Mouse (Mus musculus) cortical plate, adult 2 months (tissue): Measurements from ENCODE around the gene Gfm2. TPM values are rescaled to one million over a fixed set of nuclear protein-coding genes. Genes with fewer than 3 reads are reported as not detected.

Source experiments
- H3K27ac ChIP-seq: fragments of 200-500 bp; 2 replicates; pipeline ENCODE4 v1.5.1; 2012; ENCODE audit warnings: low read length, control low read depth, inconsistent platforms; ENCODE audit not compliant: insufficient read depth
- H3K4me1 ChIP-seq: fragments of 200-500 bp; 2 replicates; pipeline ENCODE4 v1.6.1; 2011; ENCODE audit warnings: low read length; ENCODE audit not compliant: control insufficient read depth, insufficient read depth
- H3K4me3 ChIP-seq: fragments of 200-500 bp; 2 replicates; pipeline ENCODE4 v1.5.1; 2011; ENCODE audit warnings: mild to moderate bottlenecking, low read length, control low read depth; ENCODE audit not compliant: insufficient read depth
- CTCF ChIP-seq: fragments of 200-500 bp; IDR thresholded peaks from 2 replicates; pipeline ENCODE4 v1.5.1; 2011; ENCODE audit warnings: mild to moderate bottlenecking, control low read depth, low read length; ENCODE audit not compliant: insufficient read depth; ENCODE audit errors: extremely low read depth
- POLR2A ChIP-seq: fragments of 200-500 bp; IDR thresholded peaks from 2 replicates; pipeline ENCODE4 v1.6.1; 2011; ENCODE audit warnings: mild to moderate bottlenecking, low read length, control low read depth; ENCODE audit not compliant: insufficient read depth; ENCODE audit errors: extremely low read depth
- polyA plus RNA-seq: library from polyadenylated mRNA; depleted of rRNA; stranded (reverse); fragments of >200 nt; gene quantifications from 2 replicates; pipeline ENCODE4 v1.2.3, GENCODE M21; 2012

Gfm2 gene
- polyA plus RNA-seq, 1 experiment: 33.2 TPM

DNA sequence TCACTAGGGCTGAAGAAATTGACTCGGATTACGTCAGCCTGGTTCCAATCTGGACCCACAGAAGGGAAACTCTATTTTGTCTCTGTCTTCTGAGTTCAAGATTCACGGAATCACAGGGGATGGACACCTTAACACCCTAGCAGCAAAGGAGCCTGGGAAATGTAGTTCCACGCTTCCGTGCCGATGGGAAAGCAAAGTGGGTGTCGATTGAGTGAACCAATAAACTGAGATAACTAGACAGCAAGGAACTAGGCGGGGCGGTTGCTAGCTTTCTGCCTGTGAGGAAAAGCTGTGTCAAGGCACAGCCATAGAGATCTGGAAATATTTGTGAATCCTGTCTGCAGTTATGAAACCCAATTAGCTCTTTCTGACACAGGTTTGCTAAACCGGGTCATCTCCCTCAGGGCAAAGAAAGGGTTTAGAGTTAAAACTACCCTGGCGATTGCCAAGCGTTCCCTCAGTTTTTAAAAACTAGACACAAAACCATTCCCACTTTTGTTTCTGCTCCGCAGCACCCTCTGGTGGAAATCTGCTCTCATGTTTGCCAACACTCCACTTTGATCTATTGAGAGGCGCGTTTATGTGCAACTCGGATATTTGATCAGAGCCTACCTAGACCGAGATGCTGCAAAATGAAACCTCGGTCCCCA, 67.4 kb downstream of the Gfm2 start:
- peak overlapping the region; percentile 19 for H3K4me3 ChIP-seq
- no peaks in the 10 kb centered on the region; the same call in 1 of the 2 replicates for H3K4me1 ChIP-seq
- TF ChIP-seq POLR2A (no peak), CTCF (peak; percentile 61)
- H3K27ac ChIP-seq: no peak overlapping the region

DNA sequence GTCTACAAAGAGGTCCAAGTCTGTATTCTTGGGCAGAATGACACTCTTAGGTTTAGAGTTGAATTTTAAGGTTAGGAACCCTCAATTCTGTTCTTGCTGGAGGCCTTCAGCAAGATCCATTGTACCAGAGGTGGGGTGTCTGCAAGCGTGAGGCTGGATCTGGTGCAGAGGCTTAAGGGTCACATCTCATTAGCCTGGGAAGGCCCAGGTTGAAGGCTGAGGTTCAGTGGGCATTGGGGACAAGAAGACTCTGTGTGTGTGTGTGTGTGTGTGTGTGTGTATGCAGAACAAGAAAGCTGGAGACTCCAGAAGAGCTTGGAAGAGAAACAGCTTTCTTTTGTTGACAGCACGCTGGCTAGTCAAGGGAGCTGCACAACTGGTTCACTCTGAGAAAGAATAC, 68.3 kb downstream of the Gfm2 start:
- 0 out of 2 replicates have a peak overlapping the region, but pooled peaks have one; percentile 12 for H3K27ac ChIP-seq
- TF ChIP-seq POLR2A (no peak), CTCF (no peak)
- H3K4me3 ChIP-seq: no peak overlapping the region
- no peaks in the 10 kb centered on the region; the same call in 1 of the 2 replicates for H3K4me1 ChIP-seq

DNA sequence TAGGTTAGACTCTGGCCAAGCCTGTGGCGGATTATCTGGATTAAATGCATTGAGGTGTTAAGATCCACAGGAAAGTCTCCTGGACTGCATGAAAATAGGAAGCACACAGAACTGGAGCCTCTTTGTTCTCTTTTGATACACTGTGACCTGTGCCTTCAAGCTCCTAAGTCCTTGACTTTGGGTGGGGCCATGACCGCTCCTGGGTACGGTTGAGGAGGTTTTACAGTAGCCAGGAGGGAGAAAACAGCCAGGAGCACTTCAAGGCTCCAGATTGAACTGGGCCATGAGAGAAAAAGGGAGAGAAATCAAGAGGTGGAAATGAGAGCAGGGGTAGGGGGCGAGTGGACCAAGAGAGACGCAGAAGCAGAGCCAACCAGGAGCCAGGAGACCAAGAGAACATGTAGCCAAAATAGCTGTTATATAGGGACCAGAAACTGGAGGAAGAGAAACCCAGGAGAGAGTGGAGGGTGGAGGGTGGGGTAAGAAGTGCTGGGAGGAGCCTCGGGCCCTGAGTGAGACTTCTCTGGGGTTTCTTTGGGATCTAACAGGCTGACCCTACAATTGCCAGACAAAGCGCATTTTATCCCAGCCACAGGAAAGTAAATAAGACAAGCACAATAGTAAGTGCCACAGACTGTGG, 69.9 kb downstream of the Gfm2 start:
- H3K4me1 ChIP-seq: no peaks in the 10 kb centered on the region; the same call in 1 of the 2 replicates
- H3K27ac ChIP-seq: peak overlapping the region; percentile 54; the same call in 1 of the 2 replicates
- TF ChIP-seq CTCF (no peak), POLR2A (no peak)
- no peak overlapping the region for H3K4me3 ChIP-seq

DNA sequence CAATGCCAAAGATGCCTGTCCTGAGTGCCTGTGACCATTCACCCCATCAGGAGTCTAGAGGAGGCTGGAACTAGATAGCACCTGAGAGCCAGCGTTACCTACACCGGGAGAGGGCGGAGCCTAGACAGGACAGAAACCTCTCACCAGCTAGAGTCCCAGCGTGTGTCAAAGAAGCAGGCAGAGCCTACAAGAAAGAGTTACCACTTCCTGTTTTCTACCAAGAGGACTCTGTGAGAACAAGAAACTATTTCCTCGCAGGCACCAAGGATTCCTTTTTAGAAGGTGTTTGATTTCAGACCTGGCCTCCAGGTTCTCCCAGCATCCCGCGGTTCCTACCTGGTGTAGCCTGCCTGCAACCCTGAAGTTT, 70.4 kb downstream of the Gfm2 start:
- TF ChIP-seq POLR2A (no peak), CTCF (no peak)
- Histone ChIP-seq H3K4me3 (no peak overlapping the region), H3K27ac (no peak overlapping the region), H3K4me1 (no peaks in the 10 kb centered on the region; the same call in 1 of the 2 replicates)

DNA sequence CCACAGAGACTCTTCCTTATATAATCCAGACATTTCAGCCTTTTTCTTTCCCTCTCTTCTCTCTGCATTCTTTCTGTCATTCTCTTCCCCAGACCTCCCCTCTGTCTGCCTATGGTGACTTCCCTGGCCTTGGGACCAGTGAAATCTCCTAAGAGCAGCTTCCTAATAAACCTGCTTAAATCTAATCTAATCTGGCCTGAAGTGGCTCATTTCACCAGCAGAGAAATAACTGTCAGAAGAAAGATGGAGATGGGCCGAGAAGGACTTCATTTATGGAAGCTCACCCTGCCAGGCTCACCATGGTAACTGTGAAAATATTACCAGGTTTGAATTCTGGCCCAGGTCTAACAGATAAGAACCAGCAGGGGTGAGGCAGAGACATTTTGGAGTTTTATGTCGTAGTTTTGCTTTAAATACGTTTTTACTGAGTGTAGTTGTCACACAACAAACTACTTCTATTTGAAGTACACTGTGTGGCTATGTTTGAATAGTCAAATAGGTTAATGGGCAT, 70.8 kb downstream of the Gfm2 start:
- TF ChIP-seq POLR2A: no peak
- TF ChIP-seq CTCF: no peak
- Histone ChIP-seq H3K4me1 (no peaks in the 10 kb centered on the region; the same call in 1 of the 2 replicates), H3K4me3 (no peak overlapping the region), H3K27ac (no peak overlapping the region)

DNA sequence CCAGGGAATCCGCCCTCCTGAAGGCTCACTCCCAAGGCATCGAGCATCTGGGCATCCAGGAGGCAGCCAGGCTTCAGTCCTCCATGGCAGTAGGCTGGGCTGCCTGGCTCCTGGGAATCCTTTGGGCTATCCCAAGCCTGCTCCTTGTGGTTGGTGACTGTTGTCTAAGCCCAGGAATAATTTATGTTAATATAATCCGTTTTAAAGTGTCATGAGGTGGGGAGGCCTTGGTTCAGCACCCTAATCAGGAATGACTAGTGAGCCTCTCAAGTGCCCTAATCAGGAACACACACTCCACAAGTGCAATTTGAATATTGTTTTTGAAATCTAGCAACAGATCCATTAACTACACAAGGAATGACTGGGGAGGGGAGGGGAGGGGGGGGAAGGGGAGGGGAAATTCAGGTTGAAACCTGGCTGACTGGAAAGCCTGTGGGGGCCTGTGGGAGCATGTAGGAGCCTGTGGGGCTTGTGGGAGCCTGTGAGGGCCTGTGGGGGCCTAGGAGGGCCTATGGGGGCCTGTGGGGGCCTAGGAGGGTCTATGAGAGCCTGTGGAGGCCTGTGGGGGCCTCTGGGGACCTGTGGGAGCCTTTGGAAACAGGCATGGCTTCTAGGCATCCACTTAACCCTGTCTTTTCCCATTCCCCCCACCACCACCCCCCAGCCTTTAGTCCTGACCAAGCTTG, 77.0 kb downstream of the Gfm2 start:
- Histone ChIP-seq H3K4me3 (no peak overlapping the region), H3K27ac (no peak overlapping the region), H3K4me1 (no peaks in the 10 kb centered on the region)
- TF ChIP-seq CTCF (no peak), POLR2A (no peak)

DNA sequence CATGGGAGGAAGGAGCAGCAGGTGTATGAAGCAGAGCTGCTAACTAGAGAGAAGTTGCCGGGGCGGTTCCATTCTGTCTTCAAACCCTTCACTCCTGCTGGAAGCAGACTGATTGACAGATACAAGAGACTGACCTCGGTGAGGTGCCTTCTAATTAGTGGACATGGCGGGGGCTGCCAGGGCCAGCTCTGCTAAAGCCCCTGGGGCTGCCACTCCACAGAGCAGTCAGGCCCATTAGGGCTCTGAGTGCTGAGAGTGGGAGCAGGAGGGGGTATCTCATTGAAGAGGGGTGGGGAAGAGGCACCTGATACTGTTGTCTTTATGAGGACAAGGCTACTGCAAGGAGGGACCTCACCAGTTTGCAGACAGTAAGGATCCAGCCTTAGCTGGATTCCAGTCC, 77.8 kb downstream of the Gfm2 start:
- TF ChIP-seq POLR2A (no peak), CTCF (no peak)
- Histone ChIP-seq H3K4me1 (no peaks in the 10 kb centered on the region), H3K27ac (no peak overlapping the region), H3K4me3 (no peak overlapping the region)

DNA sequence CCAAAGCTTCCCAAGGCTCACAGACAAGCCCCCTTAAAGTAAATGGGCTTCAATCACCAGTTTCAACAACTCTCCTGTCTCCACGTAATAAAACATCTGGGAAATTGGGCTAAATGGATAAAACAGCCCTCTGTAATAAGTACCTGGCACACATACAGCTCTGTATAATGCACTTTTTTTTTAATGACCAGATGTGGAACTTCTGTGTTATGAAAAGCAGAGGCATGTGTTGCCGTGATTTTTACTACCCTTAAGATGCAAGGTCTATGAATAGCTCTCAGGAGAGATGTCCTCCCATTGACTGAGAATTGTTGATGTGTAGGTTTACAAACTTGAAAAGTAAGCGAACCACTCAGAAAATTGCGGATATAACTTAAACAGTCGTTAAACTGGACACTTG, 78.5 kb downstream of the Gfm2 start:
- TF ChIP-seq POLR2A: no peak
- no peak for TF ChIP-seq CTCF
- Histone ChIP-seq H3K27ac (no peak overlapping the region), H3K4me1 (no peaks in the 10 kb centered on the region), H3K4me3 (no peak overlapping the region)

DNA sequence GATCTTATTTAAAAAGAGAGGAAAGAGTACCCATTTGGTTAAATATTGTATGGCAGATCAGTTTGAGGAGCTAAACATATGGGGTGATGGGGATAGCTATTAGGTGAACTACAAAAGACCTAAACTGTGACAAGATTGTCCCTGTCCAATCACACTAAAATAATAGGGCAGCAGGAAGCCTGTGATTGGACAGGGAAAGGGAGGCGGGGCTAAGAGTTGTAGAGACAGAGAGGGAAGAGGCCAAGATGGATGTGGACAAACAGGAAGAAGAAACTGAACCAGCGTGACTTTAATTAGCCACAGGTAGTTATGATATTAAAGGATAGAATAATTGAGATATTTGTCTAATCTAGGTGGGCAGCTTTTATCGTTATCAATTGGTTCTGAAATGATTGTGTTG, 82.3 kb downstream of the Gfm2 start:
- no peak for TF ChIP-seq CTCF
- TF ChIP-seq POLR2A: no peak
- H3K4me1 ChIP-seq: no peaks in the 10 kb centered on the region
- H3K27ac ChIP-seq: no peak overlapping the region
- H3K4me3 ChIP-seq: no peak overlapping the region
